Mouse (Mus musculus) lung, adult 2 months (tissue): ENCODE measurements around the gene Bub1b.

Experiments used
- CTCF ChIP-seq: fragments of 200-500 bp; IDR thresholded peaks from 2 replicates; pipeline ENCODE4 v1.5.1; 2011; ENCODE audit warnings: mild to moderate bottlenecking, low read length, control low read depth; ENCODE audit not compliant: insufficient read depth
- POLR2A ChIP-seq: fragments of 200-500 bp; IDR thresholded peaks from 2 replicates; pipeline ENCODE4 v1.6.1; 2011; ENCODE audit warnings: low read depth, mild to moderate bottlenecking, control low read depth, low read length, borderline replicate concordance; ENCODE audit errors: extremely low read depth

GRCm38 (mm10) chr2:118686693-118687092, 88.7 kb downstream of the Bub1b start:
- TF ChIP-seq CTCF (no peak), POLR2A (no peak)
